Mouse (Mus musculus) stomach, embryonic 15.5 days (tissue): ENCODE results near the gene Retreg1. TPM values are rescaled to one million over a fixed set of nuclear protein-coding genes. Genes with fewer than 3 reads are reported as not detected.

Experiments used
- ATAC-seq: fragments of 200-750 bp; cut with Nextera tagmentation; 2 replicates; pipeline ENCODE4 v1.8.0; 2017; ENCODE audit warnings: low read depth, moderate number of reproducible peaks, moderate TSS enrichment; ENCODE audit not compliant: insufficient read depth, low FRiP score
- H3K27ac ChIP-seq: fragments of 300-500 bp; sonication (generic); 2 replicates; pipeline ENCODE4 v1.5.1; 2015; ENCODE audit warnings: mild to moderate bottlenecking, inconsistent platforms
- H3K27me3 ChIP-seq: fragments of 300-500 bp; sonication (generic); replicated peaks from 2 replicates; pipeline ENCODE4 v1.6.1; 2015; ENCODE audit warnings: inconsistent platforms
- H3K36me3 ChIP-seq: fragments of 300-500 bp; sonication (generic); 2 replicates; pipeline ENCODE4 v1.6.1; 2015; ENCODE audit warnings: inconsistent platforms
- H3K4me1 ChIP-seq: fragments of 300-500 bp; sonication (generic); 2 replicates; pipeline ENCODE4 v1.6.1; 2015; ENCODE audit warnings: inconsistent platforms
- H3K4me2 ChIP-seq: fragments of 300-500 bp; sonication (generic); 2 replicates; pipeline ENCODE4 v1.6.1; 2015; ENCODE audit warnings: mild to moderate bottlenecking, inconsistent platforms
- H3K4me3 ChIP-seq: fragments of 300-500 bp; sonication (generic); replicated peaks from 2 replicates; pipeline ENCODE4 v1.5.1; 2015; ENCODE audit warnings: inconsistent platforms
- H3K9ac ChIP-seq: fragments of 300-500 bp; sonication (generic); 2 replicates; pipeline ENCODE4 v1.6.1; 2015; ENCODE audit warnings: inconsistent platforms
- H3K9me3 ChIP-seq: fragments of 300-500 bp; sonication (generic); 2 replicates; pipeline ENCODE4 v1.6.1; 2016; ENCODE audit warnings: inconsistent platforms
- WGBS: fragments of 180-500 bp; shearing (Covaris S2); methylation state at CpG from one replicate; pipeline ENCODE4 v1.1.7; 2015; 5-methylcytosine and 5-hydroxymethylcytosine counted together
- polyA plus RNA-seq: library from polyadenylated mRNA; unstranded; fragments of >200 nt; fragmentation: Nextera tagmentation; extraction: Ambion mirVana; gene quantifications from 2 replicates; pipeline ENCODE4 v1.2.1, GENCODE M21; 2015

The Retreg1 gene
- polyA plus RNA-seq, 1 experiment from 2014 or later, result 13.7 TPM

GRCm38 (mm10) chr15:25941514-25941913 is 98.5 kb downstream of the Retreg1 start:
- Histone ChIP-seq H3K4me3 (peak overlapping the region; percentile 8; the same call in 1 of the 2 replicates), H3K4me1 (peaks cover 2% of the 10 kb centered on the region; the same call in 1 of the 2 replicates), H3K27ac (no peak overlapping the region), H3K36me3 (no peaks in the 10 kb centered on the region), H3K9ac (no peak overlapping the region), H3K9me3 (no peaks in the 10 kb centered on the region), H3K27me3 (no peaks in the 10 kb centered on the region), H3K4me2 (no peak overlapping the region; the same call in 1 of the 2 replicates)
- 64% methylated on average over 11 of the region's 11 CpGs for WGBS
- no peak for ATAC-seq

- Histone ChIP-seq H3K9ac (no peak overlapping the region), H3K4me2 (peak overlapping the region; percentile 1; the same call in 1 of the 2 replicates), H3K4me3 (no peak overlapping the region), H3K27me3 (no peaks in the 10 kb centered on the region), H3K9me3 (no peaks in the 10 kb centered on the region), H3K36me3 (no peaks in the 10 kb centered on the region), H3K4me1 (peaks cover 2% of the 10 kb centered on the region; the same call in 1 of the 2 replicates), H3K27ac (no peak overlapping the region)
- no peak for ATAC-seq
- 59% methylated on average over 4 of the region's 4 CpGs for WGBS
These were observed 99.4 kb downstream of the Retreg1 start for GRCm38 (mm10) chr15:25942415-25942814.

DNA sequence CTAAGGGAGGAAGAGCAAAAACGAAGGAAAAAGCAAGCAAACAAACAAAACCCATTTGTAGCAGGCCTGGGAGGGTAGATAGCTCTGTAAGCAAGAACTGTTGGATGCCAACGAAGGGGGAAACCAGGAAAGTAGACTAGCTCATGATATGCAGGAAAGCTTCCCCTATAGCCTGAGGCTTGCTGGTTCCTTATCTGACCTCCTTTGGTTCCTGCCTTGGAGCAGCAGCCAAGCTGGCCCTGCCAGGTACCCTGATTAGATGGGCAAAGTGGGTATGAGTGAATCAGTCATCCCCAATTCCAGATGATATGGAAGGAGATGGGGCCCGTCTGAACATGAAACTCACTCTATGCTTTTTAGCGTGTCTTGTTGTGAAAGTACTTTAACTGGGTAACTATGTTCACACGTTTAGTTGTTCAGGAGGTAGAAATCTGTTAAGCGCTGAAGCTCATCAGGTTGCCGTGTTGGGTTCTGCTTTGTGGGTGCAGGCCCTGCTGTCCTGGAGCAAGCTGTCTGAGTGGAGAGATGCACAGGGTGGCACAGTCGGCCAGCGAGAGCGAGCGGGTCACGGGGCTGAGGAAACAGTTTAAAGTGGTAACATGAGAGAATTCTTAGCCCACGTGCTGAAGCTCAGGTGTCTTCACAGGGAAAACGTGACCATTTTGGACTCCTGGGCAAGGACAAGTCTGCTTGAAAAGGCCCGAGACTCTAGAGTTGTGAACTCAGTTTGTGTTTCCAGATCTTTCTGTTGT is 100.6 kb downstream of the Retreg1 start:
- H3K27me3 ChIP-seq, result no peaks in the 10 kb centered on the region
- H3K4me2 ChIP-seq, result no peak overlapping the region
- peaks cover 2% of the 10 kb centered on the region; the same call in 1 of the 2 replicates for H3K4me1 ChIP-seq
- no peak for ATAC-seq
- no peaks in the 10 kb centered on the region for H3K36me3 ChIP-seq
- WGBS, result 83% methylated on average over 15 of the region's 15 CpGs
- H3K27ac ChIP-seq, result no peak overlapping the region
- no peak overlapping the region for H3K4me3 ChIP-seq
- no peaks in the 10 kb centered on the region for H3K9me3 ChIP-seq
- no peak overlapping the region for H3K9ac ChIP-seq

DNA sequence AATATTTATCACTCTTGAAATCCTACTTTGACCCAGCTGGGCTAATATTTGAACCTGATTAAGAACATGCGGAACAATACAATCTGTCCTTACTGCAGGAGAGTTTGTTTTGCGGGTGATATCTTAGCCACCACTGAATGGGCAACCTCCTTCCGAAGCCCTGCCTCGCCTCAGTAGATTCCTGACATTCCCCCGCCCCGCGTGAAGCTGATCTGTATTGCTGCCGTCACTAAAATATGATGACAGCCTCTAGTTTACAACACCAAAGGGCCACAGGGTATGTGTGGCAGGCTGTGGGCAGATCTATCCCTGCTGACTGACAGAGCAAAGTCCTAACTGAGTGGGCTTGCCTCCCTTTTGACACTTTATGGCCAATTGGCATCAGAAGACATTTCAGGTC is 102.2 kb downstream of the Retreg1 start:
- H3K9ac ChIP-seq, result no peak overlapping the region
- ATAC-seq, result peak; percentile 51; the same call in 1 of the 2 replicates
- H3K4me2 ChIP-seq, result no peak overlapping the region
- no peaks in the 10 kb centered on the region for H3K9me3 ChIP-seq
- H3K4me3 ChIP-seq, result no peak overlapping the region
- peaks cover 2% of the 10 kb centered on the region; the same call in 1 of the 2 replicates for H3K4me1 ChIP-seq
- no peaks in the 10 kb centered on the region for H3K27me3 ChIP-seq
- 56% methylated on average over 8 of the region's 8 CpGs for WGBS
- H3K36me3 ChIP-seq, result no peaks in the 10 kb centered on the region
- H3K27ac ChIP-seq, result no peak overlapping the region

DNA sequence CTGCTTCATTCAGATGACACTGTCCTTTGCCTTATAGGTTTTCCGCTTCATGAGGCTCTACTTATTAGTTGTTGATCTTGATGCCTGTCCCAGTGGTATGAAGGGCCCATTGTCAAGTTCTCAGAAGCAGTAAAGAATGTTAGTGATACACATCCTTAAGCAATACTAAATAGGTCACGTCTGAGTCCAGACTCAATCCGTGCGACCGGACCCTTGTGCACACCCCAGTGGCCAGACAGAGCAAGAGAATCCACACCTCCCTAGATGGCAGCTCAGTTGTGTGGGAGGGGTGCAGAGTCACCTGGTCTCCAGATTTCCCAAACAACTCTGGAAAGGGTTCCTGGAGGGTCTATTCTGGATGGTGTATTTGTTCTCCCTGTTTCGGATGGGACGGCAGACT is 103.5 kb downstream of the Retreg1 start:
- no peak for ATAC-seq
- Histone ChIP-seq H3K4me3 (no peak overlapping the region), H3K27me3 (no peaks in the 10 kb centered on the region), H3K4me1 (0 out of 2 replicates have a peak, but pooled peaks cover 7% of the 10 kb centered on the region), H3K9ac (no peak overlapping the region), H3K4me2 (no peak overlapping the region), H3K9me3 (no peaks in the 10 kb centered on the region), H3K36me3 (no peaks in the 10 kb centered on the region), H3K27ac (no peak overlapping the region)
- WGBS, result 87% methylated on average over 7 of the region's 7 CpGs

DNA sequence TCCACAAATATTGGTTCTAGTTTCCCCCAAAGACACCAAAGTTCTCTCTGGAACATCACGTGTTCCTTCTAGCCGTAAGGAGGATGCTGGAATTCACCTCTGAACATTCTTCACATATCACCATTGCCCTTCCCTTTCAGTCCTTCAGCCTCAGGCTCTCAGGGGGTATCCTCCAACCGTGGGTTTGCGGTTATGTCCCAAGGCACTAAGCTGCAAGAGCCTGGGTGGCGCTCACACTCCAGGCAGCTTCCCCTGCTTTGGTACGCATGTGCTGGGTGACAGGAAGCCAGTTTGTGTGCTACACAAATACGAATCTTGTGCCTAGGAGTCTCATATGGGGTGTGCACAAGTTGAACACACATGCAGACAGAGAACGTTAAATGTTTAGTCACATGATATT is 104.4 kb downstream of the Retreg1 start:
- ATAC-seq, result no peak
- 78% methylated on average over 8 of the region's 8 CpGs for WGBS
- H3K27ac ChIP-seq, result no peak overlapping the region
- H3K27me3 ChIP-seq, result no peaks in the 10 kb centered on the region
- no peak overlapping the region for H3K4me2 ChIP-seq
- H3K9ac ChIP-seq, result no peak overlapping the region
- no peak overlapping the region for H3K4me3 ChIP-seq
- H3K9me3 ChIP-seq, result no peaks in the 10 kb centered on the region
- H3K4me1 ChIP-seq, result 0 out of 2 replicates have a peak, but pooled peaks cover 7% of the 10 kb centered on the region
- H3K36me3 ChIP-seq, result no peaks in the 10 kb centered on the region

- Histone ChIP-seq H3K27me3 (no peaks in the 10 kb centered on the region), H3K9ac (no peak overlapping the region), H3K4me1 (0 out of 2 replicates have a peak, but pooled peaks cover 4% of the 10 kb centered on the region), H3K27ac (no peak overlapping the region), H3K36me3 (no peaks in the 10 kb centered on the region), H3K4me2 (no peak overlapping the region), H3K4me3 (no peak overlapping the region), H3K9me3 (no peaks in the 10 kb centered on the region)
- ATAC-seq, result no peak
- WGBS, result 76% methylated on average over 26 of the region's 26 CpGs
These were observed 105.6 kb downstream of the Retreg1 start for GRCm38 (mm10) chr15:25948257-25949223.

DNA sequence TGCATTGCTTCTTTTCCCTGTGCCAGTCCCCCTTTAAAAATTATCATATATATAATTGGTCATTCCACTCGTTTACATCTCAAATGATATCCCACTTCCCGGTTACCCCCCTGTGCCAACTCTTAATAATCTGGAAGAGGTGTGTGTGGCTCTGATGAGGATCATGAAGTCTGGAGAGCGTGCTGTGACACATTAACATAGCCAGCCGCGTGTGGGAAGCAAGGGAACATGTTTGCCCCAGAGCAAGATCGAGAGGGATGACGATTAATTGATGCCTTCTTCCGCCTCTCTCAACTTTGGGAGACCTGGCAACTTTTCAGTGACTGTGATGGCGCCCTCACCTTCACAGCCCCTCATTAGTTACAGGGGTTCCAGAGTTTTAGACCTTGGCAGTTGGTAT is 106.7 kb downstream of the Retreg1 start:
- Histone ChIP-seq H3K4me3 (no peak overlapping the region), H3K36me3 (no peaks in the 10 kb centered on the region), H3K4me2 (no peak overlapping the region), H3K9ac (no peak overlapping the region), H3K27ac (no peak overlapping the region), H3K9me3 (no peaks in the 10 kb centered on the region), H3K27me3 (no peaks in the 10 kb centered on the region), H3K4me1 (0 out of 2 replicates have a peak, but pooled peaks cover 4% of the 10 kb centered on the region)
- ATAC-seq, result no peak
- 78% methylated on average over 9 of the region's 9 CpGs for WGBS

GRCm38 (mm10) chr15:25950584-25950983 is 107.6 kb downstream of the Retreg1 start:
- no peak for ATAC-seq
- Histone ChIP-seq H3K27me3 (no peaks in the 10 kb centered on the region), H3K36me3 (no peaks in the 10 kb centered on the region), H3K27ac (no peak overlapping the region), H3K4me3 (no peak overlapping the region), H3K9ac (no peak overlapping the region), H3K9me3 (no peaks in the 10 kb centered on the region), H3K4me2 (no peak overlapping the region), H3K4me1 (0 out of 2 replicates have a peak, but pooled peaks cover 4% of the 10 kb centered on the region)
- 74% methylated on average over 5 of the region's 5 CpGs for WGBS

DNA sequence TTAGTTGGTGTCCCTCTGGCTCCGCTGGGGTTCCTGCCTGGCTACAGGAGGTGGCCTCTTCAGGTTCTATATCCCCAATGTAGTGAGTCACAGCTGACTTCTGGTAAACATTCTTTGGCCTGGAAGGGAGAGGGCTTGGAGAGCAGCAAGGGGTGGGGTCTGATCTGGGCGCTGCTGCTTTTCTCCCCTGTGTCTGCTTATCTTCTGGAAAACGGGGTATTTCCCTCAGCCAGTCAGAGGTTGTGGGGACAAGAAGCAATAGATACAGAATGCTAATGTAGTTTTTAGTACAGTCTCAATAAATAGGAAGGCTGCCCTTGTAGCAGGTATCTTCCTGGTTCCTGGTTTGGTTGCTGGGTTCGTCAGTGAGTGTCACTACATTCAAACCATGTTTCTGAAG is 108.1 kb downstream of the Retreg1 start:
- Histone ChIP-seq H3K27me3 (no peaks in the 10 kb centered on the region), H3K36me3 (no peaks in the 10 kb centered on the region), H3K4me2 (no peak overlapping the region), H3K9ac (no peak overlapping the region), H3K9me3 (no peaks in the 10 kb centered on the region), H3K27ac (no peak overlapping the region), H3K4me3 (no peak overlapping the region), H3K4me1 (0 out of 2 replicates have a peak, but pooled peaks cover 4% of the 10 kb centered on the region)
- no peak for ATAC-seq
- 70% methylated on average over 4 of the region's 4 CpGs for WGBS

DNA sequence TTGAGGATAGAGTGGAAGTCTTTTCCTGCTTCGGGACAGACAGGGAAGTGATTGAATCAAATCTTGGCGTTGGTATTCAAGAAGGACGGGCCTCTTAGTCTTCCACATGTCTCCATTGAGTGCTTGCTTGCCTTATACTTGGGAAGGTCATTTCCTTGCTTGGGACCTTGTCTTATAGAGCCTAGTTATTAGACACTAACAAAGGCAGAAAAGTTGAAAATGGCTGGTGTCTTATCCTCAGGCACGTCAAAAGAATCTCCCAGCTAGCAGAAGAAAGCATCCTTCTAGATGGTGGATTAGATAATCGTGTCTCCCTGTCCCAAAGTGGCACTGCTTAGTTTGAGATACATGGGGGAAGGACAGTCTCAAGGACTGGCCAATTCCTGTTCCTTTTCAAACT is 113.0 kb downstream of the Retreg1 start:
- Histone ChIP-seq H3K27me3 (no peaks in the 10 kb centered on the region), H3K27ac (no peak overlapping the region), H3K4me2 (no peak overlapping the region), H3K4me1 (0 out of 2 replicates have a peak, but pooled peaks cover 8% of the 10 kb centered on the region), H3K9ac (no peak overlapping the region), H3K36me3 (no peaks in the 10 kb centered on the region), H3K4me3 (no peak overlapping the region), H3K9me3 (no peaks in the 10 kb centered on the region)
- WGBS, result 76% methylated on average over 5 of the region's 5 CpGs
- ATAC-seq, result no peak
